Mouse (Mus musculus) heart, adult 8-10 months (tissue): ENCODE measurements around the gene Hist1h3c. TPM values are rescaled to one million over a fixed set of nuclear protein-coding genes. Genes with fewer than 3 reads are reported as not detected.
A peak's percentile ranks its signal among the peaks of the same experiment; 100 is the strongest.

Experiments used
- DNase-seq: peaks from one replicate; pipeline ENCODE4 v3.0.0; 2022; ENCODE audit warnings: low spot score
- total RNA-seq, 4 experiments: library from RNA; stranded (reverse); gene quantifications; 2 replicates each; pipeline ENCODE4 v1.2.4; 2022

Hist1h3c gene
- total RNA-seq, 4 experiments from 2014 or later = 0.82 to 5.6 (median 2.3) TPM; not detected in 1

DNA sequence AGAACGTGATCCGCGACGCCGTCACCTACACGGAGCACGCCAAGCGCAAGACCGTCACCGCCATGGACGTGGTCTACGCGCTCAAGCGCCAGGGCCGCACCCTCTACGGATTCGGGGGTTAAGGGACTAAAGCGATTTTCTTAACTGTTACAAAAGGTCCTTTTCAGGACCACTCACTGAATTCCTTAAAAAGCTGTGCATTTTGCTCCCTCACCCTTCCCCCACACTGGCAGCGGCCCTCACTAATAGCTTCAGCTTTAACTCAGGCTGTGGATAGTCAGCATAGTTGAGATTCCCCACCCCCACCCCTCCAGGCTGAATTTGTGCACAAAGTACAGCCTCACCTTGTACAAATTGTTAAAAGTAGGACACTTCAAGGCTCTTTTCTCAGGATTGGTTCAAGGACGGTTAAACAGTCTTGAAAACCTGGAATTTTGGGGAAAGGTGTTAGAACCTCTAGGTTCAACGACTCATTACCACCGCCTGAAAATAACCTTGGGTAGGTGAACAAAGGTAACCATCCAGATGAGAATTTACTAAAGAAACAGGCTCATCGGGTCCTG is 11.9 kb upstream of the Hist1h3c start:
- DNase-seq = no peak

DNA sequence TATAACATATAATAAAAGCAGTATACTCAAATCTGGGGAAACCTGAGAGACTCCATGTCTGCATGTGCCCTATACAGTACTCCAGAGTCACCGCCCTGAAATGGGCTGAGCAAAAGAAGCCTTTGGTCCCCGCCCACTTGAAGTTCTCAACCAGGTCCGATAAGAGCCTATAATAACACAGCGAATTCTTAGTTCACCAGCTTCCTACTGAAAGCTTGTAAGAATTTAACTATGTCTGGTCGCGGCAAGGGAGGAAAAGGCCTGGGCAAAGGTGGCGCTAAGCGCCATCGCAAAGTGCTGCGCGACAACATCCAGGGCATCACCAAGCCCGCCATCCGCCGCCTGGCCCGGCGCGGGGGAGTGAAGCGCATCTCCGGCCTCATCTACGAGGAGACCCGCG is 11.4 kb upstream of the Hist1h3c start, which contains the start of gene Hist1h4b:
Gene Hist1h4b, plus strand, starts transcription at position 224 of the 400 bp plus-strand sequence.
- DNase-seq = peak; percentile 88

DNA sequence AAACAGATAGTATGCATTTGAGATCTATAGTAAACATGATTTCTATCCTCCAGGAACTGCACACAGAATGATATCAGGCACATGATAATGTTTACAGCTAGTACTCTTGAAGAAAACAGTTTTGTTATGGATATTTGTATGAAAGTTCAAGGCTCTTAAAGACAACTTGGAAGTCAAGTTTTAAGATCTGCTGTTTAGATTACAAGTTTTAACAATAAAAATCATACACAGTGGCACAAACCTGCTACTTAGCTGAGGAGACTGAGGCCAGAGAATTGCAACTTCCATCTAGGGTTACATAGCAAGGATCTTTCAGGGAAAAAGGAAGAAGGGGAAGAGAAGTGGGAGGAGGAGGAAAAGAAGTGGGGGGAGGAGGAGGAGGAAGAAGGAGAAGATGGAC is 9.6 kb upstream of the Hist1h3c start:
- no peak for DNase-seq

DNA sequence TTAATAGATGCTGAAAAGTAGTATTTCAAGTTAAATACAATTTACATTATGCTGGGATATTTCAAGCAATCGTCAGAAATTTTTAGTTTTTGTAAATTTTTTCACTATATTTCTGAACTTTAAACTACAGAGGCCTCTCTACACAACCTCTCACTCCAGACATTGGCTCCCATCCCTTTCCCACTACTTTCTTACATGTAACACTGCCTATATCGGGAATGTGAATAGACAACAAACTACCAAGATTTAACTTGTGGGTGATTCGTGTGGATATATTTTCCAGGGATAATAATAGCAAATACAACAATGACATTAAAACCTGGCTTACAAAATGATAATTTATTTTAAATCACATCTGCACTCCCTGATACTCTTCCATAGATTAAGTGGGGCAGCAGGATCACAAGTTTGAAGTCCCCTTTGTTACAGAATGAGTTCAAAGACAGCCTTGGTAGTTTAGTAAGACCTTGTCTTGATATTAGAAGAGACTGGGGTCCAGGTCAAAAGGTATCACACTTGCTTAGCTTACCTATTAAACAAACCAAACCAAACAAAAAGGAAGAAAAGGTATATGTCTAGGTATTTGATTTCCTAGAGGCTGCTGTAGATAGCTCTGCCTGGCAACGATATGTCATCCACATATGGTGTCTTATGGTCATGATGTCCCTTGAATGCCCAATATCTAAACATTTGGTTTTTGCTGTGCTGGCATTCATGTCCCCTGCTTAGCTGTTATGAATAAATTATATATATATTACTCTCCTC is 8.1 kb upstream of the Hist1h3c start:
- DNase-seq = no peak

DNA sequence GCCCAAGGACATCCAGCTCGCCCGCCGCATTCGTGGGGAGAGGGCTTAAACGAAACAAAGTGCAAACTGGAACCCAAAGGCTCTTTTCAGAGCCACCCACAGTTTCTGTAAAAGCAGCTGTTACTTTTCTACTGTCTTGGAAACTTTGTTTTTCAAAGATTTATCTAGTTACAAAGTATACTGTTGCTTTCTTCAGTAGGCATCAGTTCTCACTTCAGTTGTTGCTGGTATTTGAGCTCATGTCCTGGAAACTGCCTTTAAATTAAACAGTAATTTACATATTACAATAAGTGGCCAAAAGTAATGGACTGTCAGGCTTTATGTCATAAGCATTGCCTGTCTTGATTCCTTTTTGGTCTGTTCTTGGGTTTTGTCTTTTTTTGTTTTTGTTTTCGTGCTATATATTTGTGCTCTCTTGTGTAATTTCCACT is 7.4 kb upstream of the Hist1h3c start:
- DNase-seq = no peak

DNA sequence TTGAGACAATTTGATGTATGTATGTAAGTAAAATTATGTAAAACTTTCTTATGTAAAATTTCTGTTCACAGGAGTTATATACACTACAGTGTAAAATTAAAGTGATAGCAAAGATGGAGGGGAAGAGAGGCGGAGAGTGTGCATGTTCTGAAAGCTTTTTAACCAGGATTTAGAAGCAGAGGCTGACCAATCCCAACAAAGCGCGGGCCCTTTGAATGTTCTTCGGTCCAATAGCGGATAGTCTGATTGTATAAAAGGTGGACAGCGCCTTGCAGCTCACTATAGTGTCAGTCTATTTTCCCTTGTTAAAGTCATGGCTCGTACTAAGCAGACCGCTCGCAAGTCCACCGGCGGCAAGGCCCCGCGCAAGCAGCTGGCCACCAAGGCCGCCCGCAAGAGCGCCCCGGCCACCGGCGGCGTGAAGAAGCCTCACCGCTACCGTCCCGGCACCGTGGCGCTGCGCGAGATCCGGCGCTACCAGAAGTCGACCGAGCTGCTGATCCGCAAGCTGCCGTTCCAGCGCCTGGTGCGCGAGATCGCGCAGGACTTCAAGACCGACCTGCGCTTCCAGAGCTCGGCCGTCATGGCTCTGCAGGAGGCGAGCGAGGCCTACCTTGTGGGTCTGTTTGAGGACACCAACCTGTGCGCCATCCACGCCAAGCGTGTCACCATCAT is 6.8 kb upstream of the Hist1h3c start, which contains the start of gene Hist1h3b:
Gene Hist1h3b, plus strand, starts transcription at position 201 of the 675 bp plus-strand sequence.
- DNase-seq = peak; percentile 78

DNA sequence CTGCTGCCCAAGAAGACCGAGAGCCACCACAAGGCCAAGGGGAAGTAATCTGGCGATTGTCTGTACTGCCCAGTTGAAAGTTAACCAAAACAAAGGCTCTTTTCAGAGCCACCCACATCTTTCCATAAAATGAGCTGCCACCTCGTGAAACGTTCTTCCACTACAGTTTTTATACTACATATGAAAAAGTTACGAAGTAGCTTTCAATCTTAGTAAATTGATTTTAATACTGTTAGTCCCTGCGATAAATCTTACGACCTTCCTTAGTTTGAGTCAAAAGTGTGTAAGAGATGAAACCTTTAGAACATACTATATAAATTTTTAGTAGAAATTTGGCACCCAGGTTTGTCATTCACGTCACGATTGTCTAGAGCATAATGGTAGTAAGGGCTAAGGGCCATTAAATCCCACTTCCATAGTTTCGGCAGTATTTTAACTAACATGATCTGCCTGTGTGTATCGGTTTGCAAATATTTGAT is 6.1 kb upstream of the Hist1h3c start:
- no peak for DNase-seq

DNA sequence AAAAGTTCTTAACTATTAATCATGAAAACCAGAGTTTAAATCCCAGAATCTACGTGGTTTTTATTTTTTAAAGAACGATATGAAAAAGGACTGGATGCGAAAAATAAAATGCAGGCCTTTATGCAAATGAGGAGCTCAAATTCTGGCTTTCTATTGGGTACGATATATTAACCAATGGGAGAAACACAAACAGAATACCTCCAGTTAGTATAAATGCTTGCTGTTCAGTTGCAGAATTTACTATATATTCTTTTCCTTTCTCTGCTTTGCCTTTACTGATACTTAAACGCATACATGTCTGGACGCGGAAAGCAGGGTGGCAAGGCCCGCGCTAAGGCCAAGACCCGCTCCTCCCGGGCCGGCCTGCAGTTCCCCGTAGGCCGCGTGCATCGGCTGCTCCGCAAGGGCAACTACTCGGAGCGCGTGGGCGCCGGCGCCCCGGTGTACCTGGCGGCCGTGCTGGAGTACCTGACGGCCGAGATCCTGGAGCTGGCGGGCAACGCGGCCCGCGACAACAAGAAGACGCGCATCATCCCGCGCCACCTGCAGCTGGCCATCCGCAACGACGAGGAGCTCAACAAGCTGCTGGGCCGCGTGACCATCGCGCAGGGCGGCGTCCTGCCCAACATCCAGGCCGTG is 5.6 kb upstream of the Hist1h3c start, which contains the start of gene Hist1h2ab:
Gene Hist1h2ab, plus strand, starts transcription at position 288 of the 639 bp plus-strand sequence.
- peak; percentile 73 for DNase-seq

DNA sequence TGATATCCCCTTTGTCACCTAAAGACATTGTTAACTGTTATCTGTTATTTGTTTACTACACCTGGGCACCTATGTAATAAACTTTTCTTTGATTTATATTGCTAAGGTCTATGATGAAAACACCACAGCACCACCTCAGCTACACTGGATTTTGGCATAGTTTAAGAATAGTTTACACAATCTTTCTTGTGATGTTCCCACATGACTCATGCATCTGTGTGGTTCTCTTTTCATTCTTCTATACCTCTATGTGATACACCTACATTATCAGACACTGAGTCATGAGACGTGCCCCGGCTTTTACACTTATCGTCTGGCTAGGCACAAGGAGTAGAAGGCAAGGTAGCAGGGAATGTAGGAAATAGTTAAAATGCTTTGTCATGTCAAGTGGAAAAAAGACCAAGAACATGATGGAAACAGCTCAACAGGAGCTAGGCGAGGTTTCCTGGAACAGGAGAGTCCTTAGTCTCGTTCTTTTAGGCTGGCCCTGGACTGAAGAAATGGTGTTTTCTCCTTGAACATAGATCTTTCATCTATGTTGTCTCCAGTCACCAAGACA is 4.2 kb upstream of the Hist1h3c start:
- no peak for DNase-seq

DNA sequence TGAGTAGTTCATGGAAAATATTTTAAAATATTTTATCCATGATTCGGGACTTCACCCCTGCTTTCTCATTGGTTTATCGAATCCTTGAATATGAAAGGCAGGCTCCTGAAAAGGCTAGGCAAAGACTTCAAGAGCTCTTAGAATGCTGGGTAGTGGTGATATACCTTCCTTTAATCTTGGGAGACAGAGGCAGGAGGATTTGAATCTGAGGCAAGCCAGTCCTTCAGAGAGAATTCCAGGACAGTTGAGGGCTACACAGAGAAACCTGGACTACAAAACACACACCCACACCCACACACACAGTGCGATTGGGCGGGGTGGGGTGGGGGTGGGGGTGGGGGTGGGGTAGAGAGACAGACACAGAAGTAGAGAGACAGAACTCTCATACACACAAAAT is 2.5 kb upstream of the Hist1h3c start:
- DNase-seq = no peak

DNA sequence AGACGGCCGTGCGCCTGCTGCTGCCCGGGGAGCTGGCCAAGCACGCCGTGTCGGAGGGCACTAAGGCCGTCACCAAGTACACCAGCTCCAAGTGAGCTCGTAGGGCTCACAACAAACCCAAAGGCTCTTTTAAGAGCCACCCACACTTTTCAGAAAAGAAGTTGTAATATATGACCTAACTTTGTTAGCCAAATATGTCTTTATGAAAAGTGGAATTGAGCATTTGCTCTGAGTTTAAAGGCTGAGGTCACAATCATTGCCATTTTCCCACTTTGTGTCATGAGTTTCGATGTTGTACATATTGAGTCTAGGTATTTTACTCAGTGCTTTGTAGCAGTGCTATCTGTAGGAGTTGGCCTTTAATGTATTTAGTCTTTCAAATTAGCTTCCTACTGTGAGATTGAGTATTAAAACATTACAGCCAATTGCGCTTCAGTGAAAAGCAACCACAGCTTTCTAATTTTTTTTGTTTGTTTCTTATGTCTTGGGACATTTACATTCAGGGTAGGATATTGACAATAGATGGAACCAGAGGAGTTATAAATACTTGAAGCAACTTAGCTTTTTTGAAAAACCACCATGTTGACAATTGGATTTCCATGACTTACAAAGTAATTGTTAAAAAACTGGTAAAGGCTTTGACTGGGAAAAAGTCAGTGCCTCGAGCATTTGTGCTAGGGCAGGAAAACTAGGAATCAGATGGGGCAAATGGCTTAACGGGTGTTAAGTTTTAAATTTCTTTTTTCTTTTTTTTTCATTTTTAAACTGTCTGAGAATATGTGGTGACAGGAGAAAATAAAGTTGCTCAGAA is 1.9 kb upstream of the Hist1h3c start:
- no peak for DNase-seq

DNA sequence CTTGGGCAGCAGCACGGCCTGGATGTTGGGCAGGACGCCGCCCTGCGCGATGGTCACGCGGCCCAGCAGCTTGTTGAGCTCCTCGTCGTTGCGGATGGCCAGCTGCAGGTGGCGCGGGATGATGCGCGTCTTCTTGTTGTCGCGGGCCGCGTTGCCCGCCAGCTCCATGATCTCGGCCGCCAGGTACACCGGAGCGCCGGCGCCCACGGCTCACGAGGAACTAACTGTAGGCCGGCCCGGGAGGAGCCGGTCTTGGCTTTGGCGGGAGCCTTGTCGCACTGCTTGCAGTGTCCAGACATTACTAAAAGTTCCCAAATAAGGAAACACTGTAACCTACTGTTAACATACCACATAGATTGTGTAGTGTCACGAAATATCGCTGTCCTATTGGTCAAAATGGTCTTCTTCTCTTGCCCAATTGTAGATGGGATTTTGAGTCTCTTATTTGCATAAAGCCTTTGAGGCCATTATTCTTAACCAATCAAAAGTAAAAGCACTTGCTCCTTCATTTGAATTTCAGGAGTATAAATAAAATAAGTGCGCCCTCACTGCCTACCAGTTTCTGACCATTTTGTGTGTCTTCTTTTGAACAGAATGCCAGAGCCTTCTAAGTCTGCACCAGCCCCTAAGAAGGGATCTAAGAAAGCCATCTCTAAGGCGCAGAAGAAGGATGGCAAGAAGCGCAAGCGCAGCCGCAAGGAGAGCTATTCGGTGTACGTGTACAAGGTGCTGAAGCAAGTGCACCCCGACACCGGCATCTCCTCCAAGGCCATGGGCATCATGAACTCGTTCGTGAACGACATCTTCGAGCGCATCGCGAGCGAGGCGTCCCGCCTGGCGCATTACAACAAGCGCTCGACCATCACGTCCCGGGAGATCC is 1.0 kb upstream of the Hist1h3c start, which contains the start of gene Hist1h2bb:
Gene Hist1h2bb, plus strand, starts transcription at position 534 of the 880 bp plus-strand sequence.
- peak; percentile 94 for DNase-seq

DNA sequence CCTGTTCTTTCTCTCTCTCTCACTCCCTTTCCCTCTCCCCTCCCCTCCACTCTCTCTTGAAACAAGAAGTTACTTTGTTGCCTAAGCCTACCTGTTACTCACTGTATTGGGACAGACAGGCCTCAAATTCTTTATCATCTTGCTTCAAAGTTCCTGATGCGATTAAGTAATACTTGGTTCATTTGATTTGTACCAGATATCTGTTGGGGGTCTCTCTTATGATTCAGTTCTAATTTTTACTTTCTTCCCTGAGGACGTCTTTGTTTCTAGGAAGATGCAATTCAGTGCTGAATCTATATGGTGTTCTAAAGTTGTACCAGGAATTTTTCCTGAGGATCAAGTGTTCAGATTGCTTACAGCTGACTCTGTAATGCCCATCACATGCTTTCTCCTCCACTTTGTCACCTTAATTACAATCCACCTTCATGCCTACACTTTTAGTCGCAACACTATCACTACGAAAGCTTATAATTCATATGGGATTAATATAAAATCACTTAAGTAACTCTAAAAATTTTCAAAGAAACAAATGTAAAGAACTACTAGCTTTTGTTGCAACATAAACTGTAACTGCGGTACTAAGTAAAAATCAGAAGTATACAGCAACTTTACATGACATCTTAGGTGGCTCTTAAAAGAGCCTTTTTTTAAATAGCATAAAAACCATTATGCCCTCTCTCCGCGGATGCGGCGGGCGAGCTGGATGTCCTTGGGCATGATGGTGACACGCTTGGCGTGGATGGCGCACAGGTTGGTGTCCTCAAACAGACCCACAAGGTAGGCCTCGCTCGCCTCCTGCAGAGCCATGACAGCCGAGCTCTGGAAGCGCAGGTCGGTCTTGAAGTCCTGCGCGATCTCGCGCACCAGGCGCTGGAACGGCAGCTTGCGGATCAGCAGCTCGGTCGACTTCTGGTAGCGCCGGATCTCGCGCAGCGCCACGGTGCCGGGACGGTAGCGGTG is 701 bp downstream of the Hist1h3c start:
- DNase-seq = no peak

DNA sequence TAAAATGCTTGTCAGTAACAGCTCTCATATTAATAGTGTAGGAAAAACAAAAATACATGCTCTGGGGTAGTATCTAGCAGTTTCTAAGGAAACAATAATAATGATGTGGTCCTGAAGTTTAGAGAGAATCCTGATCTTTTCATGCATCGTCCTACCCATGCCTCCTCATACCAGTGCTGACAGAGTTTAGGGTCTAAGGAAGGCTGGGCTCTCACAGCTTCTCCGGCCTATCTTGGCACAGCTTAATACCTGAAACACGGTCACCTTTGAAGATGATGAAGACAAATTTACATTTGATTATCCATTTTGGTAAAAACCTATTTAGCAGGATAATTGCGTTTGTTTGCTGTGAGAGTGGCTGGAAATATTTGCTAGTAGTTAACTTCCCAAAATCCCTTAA is 1.4 kb downstream of the Hist1h3c start:
- no peak for DNase-seq

DNA sequence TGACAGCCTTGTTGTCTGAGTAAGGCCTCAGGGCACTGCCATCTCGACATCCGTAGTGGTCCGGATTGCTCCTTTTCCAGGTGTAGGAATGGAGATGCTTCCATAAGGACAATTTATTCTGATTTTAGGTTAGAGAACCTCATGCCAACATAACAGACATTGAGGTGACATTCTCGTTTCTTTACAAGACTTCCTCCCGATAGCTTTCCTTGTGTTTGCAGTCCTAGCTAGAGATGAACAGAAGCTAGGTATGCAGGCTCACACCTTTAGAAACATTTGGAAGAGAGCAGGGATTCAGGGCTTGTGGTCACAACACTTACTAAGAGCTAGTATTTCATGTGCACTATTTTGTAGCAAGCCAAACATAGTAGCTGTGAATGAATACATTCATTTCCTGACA is 2.2 kb downstream of the Hist1h3c start:
- DNase-seq = no peak

DNA sequence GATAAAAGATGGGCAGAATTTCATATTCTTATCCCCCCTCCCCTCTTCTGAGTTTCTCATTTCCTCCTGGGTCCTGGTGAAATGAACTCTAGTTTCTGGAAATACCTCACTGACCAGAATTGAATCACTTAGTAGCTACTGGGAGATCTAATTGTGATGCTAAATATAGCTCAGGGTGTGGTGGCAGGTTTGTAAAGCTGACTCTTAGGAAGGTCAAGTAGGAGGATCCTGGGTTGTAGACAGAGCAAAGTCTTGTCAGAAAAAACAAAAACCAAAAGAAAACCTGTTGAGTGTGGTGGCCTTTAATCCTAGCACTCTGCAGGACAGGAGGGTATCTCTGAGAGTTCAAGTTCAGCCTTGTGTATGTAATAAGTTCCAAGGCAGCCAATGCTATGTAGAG is 3.4 kb downstream of the Hist1h3c start:
- DNase-seq = no peak

DNA sequence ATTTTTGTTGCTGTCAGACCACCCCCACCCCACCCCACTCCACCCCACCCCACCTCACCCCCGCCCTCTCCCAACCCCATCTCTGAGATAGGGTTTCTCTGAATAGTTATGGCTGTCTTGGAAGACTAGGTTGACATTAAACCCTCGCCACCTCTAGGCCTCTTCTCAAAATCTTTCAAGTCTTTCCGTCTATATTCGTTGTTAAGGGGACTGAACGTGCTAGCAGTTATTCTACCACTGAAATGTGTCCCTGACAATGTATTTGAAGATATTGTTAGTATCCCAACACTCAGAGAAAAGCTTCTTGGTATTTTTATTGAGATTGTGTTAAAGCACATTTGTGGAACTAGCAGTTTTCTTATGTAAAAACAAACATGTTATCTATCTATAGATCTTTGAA is 4.5 kb downstream of the Hist1h3c start:
- DNase-seq = no peak

DNA sequence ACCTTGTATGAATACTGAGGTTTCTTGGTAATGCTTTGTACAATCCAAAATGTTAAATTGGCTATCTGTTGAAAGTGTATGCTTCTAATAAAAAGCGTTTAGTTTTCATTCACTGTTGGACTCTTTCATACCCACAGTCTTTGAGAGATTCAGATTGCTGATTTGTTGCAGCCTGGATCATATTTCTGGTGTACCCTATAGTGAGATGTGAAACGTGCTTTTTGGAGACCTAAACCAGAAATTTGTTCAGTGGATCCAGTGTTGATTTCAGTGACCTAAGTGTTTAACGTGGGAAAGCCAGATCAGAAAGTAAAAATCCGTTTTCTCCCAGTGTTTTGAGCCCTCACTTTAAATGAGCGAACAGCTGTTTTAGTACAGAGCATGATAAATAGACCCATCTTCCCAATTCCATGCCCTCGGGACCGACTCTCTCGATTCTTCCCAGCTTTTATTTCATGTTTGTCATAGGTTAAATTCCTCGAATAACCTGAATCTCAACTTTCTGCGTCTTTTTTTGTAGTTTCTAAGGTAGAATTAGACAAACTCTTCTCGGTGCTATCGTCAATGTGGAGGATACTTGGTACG is 5.1 kb downstream of the Hist1h3c start:
- DNase-seq = no peak
